Comparison of ENCODE assay signal across 23 mouse cellular contexts in genomic region chr7:19928486-19928885, GRCm38 (mm10). TPM values are rescaled to one million over a fixed set of nuclear protein-coding genes. Genes with fewer than 3 reads are reported as not detected.
"Had no signal": no experiment of that assay in that cellular context is flagged by ENCODE, and none has a peak within 500 bp of the region (broad histone marks: within the 10 kb centered on the region; RNA-seq: fewer than 3 reads in every experiment).

No protein-coding gene starts in this region.

- ATAC-seq: intestine, embryonic 16.5 days; lung, postnatal 0 days had no signal

- H3K36me3 ChIP-seq: limb, embryonic 12.5 days; liver, embryonic 15.5 days; neural tube, embryonic 12.5 days; stomach, embryonic 15.5 days had no signal

- H3K4me3 ChIP-seq: limb, embryonic 12.5 days; liver, embryonic 15.5 days; neural tube, embryonic 12.5 days; stomach, embryonic 15.5 days had no signal

- H3K4me2 ChIP-seq: limb, embryonic 12.5 days; liver, embryonic 15.5 days; neural tube, embryonic 12.5 days; stomach, embryonic 15.5 days had no signal

- H3K27me3 ChIP-seq: neural tube, embryonic 12.5 days; stomach, embryonic 15.5 days had no signal

- H3K9me3 ChIP-seq: limb, embryonic 12.5 days; liver, embryonic 15.5 days; neural tube, embryonic 12.5 days; stomach, embryonic 15.5 days had no signal

- DNase-seq: kidney, adult 8-10 months; layer of hippocampus, adult 9-11 months; layer of hippocampus, postnatal 36 days; liver; lung, adult 2 months; lung, postnatal 36 days; midbrain, embryonic 14.5 days; right cerebral cortex, postnatal 4 days had no signal

- H3K27ac ChIP-seq: limb, embryonic 12.5 days; liver, embryonic 15.5 days; neural tube, embryonic 12.5 days; stomach, embryonic 15.5 days had no signal

- H3K9ac ChIP-seq: limb, embryonic 12.5 days; liver, embryonic 15.5 days; neural tube, embryonic 12.5 days; stomach, embryonic 15.5 days had no signal

RNA-seq across cellular contexts. Expression of gene Igsf23, which starts 22.1 kb away (rescaled TPM):
- total RNA-seq: layer of hippocampus, adult 18-20 months; layer of hippocampus, postnatal 36 days; left cerebral cortex, adult 8-10 months; left cerebral cortex, postnatal 25 days; megakaryocyte progenitor cell, adult 5-6 weeks had no signal
- polyA plus RNA-seq: midbrain, embryonic 14.5 days; neural tube, embryonic 12.5 days had no signal

RNA-seq across cellular contexts. Expression of gene Ceacam20, which starts 36.7 kb away (rescaled TPM):
- total RNA-seq: layer of hippocampus, adult 18-20 months; layer of hippocampus, postnatal 36 days; left cerebral cortex, adult 8-10 months; left cerebral cortex, postnatal 25 days; megakaryocyte progenitor cell, adult 5-6 weeks; neutrophil, adult 5-6 weeks had no signal
- polyA plus RNA-seq: kidney, embryonic 16.5 days; limb, embryonic 12.5 days; liver, embryonic 15.5 days; lung, postnatal 0 days; midbrain, embryonic 14.5 days; neural tube, embryonic 12.5 days; spleen, adult 2 months; thymus, postnatal 0 days had no signal

RNA-seq across cellular contexts. Expression of gene Ceacam19, which starts 40.7 kb away (rescaled TPM):
- total RNA-seq: layer of hippocampus, adult 18-20 months; layer of hippocampus, postnatal 36 days; left cerebral cortex, adult 8-10 months; left cerebral cortex, postnatal 25 days; megakaryocyte progenitor cell, adult 5-6 weeks had no signal
- polyA plus RNA-seq: intestine, embryonic 16.5 days; kidney, embryonic 16.5 days; limb, embryonic 12.5 days; liver, embryonic 15.5 days; midbrain, embryonic 14.5 days; neural tube, embryonic 12.5 days; testis, adult 2 months had no signal
